Mouse (Mus musculus) cerebellum, postnatal 10 days (tissue): Measurements from ENCODE around the gene Znhit1.
"Not testable (repeated sequence)": the region's sequence is repeated elsewhere in the genome, so short reads cannot be mapped to it uniquely, and the experiment has no call there.

Source experiments
- DNase-seq, 2 experiments: peaks; one replicate each; pipeline ENCODE4 v3.0.0; 2021; ENCODE audit warnings: mixed read lengths in 2 of 2

Gene Znhit1

GRCm38 (mm10) chr5:136950521-136950920 lies 37.3 kb downstream of the Znhit1 start:
- no peak for DNase-seq

GRCm38 (mm10) chr5:136949551-136950336 lies 38.1 kb downstream of the Znhit1 start:
- not testable (repeated sequence) for DNase-seq

- DNase-seq: no peak
Measured at GRCm38 (mm10) chr5:136947874-136948273, 39.9 kb downstream of the Znhit1 start.

GRCm38 (mm10) chr5:136945084-136945483 lies 42.7 kb downstream of the Znhit1 start:
- DNase-seq: no peak

- no peak for DNase-seq
Measured at GRCm38 (mm10) chr5:136943382-136943781, 44.4 kb downstream of the Znhit1 start.

GRCm38 (mm10) chr5:136942781-136943180 lies 45.0 kb downstream of the Znhit1 start:
- DNase-seq: no peak

- DNase-seq: no peak
Measured at GRCm38 (mm10) chr5:136940845-136941560, 46.8 kb downstream of the Znhit1 start.

- not testable (repeated sequence) for DNase-seq
Measured at GRCm38 (mm10) chr5:136940029-136940428, 47.8 kb downstream of the Znhit1 start.

GRCm38 (mm10) chr5:136939284-136939683 lies 48.5 kb downstream of the Znhit1 start:
- peak in 1 of 2 experiments; percentile 35 for DNase-seq

- no peak for DNase-seq
Measured at GRCm38 (mm10) chr5:136937621-136938020, 50.2 kb downstream of the Znhit1 start.

GRCm38 (mm10) chr5:136936750-136937149 lies 51.1 kb downstream of the Znhit1 start:
- no peak for DNase-seq

GRCm38 (mm10) chr5:136935905-136936695 lies 51.7 kb downstream of the Znhit1 start:
- no peak for DNase-seq

- DNase-seq: no peak
Measured at GRCm38 (mm10) chr5:136933930-136934329, 53.9 kb downstream of the Znhit1 start.

- no peak for DNase-seq
Measured at GRCm38 (mm10) chr5:136932956-136933355, 54.9 kb downstream of the Znhit1 start.
